Mouse (Mus musculus): ENCODE measurements around the gene Tmem145.

Tmem145 gene

DNA sequence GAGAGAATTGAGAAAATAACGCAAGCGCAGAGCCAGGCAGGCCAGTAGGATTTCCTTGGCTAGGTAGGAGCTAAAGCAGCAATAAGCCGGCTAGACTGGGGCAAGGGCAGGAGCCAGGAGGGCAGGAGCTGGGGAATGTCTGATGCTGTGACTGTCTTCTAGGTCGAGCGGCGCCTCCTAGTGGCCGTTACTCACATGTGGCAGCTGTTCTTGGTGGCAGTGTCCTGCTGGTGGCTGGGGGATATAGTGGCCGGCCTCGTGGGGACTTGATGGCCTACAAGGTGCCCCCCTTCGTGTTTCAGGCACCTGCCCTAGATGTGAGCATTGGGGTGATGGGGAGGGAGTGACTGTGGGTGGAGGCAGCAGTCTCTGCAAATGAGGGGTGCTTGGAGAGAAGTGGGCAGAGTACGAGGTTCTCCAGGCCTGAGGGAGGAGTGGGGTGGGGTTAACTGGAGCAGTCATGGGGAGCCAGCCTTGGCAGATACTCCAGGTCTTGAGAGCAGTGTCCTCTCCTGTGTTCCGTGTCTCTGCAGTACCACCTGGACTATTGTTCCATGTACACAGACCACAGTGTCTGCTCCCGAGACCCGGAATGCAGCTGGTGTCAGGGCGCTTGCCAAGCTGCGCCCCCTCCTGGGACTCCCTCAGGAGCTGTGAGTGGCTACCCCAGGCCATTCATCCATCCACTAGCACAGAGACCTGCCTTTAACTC lies 27.8 kb downstream of the Tmem145 start:
- peak; percentile 84 to 87 for DNase-seq

DNA sequence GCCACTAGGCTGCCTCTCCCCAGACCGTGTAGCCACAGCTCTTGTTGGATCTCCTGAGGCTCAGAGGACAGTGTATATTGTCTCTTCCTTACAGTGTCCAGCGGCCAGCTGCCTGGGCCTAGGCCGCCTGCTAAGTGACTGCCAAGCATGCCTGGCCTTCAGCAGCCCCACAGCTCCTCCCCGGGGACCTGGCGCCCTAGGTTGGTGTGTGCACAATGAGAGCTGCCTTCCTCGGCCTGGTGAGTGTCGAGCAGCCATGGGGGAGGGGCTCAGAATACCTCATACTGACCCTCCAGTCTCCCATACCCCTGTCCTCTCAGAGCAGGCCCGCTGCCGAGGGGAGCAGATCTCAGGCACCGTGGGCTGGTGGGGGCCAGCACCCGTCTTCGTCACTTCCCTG lies 28.6 kb downstream of the Tmem145 start:
- no peak for DNase-seq

DNA sequence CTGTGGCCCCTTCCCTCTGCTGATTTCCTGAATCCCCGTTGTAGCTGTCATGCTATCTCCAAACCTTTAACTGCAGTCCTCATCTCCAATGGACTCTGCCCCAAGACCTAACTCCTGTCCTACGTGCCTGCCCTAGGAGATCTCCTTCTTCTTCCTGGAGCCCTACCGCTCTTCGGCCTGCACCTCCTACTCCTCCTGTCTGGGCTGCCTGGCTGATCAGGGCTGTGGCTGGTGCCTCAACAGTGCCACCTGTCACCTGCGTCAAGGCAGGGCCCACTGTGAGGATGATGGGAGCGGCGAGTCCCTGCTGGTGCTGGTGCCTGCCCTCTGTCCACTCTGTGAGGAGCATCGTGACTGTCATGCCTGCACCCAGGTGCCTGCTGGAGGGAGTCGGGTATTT lies 33.4 kb downstream of the Tmem145 start:
- no peak for DNase-seq

DNA sequence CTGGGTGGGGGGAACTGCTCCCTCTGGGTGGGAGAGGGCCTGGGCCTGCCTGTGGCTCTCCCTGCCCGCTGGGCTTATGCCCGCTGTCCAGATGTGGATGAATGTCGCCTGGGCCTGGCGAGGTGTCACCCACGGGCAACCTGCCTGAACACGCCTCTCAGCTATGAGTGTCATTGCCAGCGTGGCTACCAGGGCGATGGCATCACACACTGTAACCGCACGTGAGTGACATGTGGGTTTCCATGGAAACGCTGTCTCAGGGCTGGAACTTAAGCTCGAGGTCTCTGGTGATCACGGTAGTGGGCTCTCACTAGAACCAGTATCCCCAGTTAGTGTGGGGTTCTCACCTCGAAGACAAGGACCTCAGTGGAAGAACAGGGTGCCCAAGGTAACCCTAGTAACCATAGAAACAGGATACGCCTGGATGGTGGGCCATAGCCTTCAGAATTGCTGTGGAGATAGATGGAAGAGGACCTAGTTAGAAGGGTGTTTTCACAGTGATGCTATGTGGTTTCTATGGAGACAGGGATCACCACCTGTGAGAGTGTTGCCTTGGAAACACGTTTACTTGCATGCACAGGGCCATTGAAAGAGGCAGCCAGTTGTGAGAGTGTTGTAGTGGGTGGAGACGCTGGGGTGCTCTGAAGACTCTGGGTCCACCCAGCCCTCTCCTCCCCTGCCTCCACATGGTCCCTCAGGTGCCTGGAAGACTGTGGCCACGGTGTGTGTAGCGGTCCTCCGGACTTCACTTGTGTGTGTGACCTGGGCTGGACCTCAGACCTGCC lies 35.3 kb downstream of the Tmem145 start:
- DNase-seq = no peak

DNA sequence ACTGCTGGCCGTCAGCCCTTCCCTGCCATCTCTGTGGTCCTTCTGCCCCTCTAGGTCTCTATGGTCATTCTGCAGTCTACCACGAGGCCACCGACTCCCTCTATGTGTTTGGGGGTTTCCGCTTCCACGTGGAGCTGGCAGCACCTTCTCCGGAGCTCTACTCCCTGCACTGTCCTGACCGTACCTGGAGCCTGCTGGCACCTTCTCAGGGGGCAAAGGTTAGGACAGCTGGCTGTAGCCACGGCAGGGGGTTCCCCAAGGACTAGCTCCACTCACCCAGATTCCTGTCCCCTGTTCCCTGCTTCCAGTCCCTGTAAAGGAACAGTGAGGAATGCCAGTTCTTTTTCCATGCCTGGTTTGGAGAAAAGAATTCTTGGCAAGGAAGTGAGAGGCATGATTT lies 43.0 kb downstream of the Tmem145 start:
- peak; percentile 61 to 74 for DNase-seq

DNA sequence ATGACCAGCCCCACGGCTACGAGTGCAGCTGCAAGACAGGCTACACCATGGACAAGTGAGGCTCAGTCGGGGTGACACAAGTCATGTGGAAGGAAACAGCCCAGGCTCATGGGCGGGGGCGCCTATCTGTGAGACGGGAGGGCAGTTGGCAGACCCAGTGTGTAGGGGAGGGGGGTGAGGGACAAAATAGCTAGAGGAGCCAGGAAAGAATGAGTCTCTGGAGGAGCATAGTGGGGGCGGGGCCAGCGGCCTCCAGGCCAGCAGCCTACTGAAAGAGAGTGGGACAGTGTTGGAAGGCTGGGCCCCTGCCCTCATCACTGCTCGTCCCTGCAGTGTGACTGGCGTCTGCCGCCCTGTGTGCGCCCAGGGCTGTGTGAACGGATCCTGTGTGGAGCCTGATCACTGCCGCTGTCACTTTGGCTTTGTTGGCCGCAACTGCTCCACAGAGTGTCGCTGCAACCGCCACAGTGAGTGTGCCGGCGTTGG lies 52.9 kb downstream of the Tmem145 start:
- no peak for DNase-seq

DNA sequence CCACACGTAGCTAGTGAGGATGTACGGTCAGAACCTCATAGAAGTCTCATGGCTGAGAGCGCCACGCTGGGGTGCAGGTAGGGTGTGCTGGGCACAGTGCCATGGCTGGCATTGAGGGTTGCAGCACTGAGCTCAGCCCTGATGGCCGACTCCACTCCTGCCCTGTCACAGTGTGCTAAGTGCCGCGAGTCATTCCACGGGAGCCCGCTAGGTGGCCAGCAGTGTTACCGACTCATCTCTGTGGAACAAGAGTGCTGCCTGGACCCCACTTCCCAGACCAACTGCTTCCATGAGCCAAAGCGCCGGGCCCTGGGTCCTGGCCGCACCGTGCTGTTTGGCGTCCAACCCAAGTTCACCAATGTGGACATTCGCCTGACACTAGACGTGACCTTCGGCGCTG lies 57.2 kb downstream of the Tmem145 start:
- DNase-seq = peak; percentile 30 to 51

DNA sequence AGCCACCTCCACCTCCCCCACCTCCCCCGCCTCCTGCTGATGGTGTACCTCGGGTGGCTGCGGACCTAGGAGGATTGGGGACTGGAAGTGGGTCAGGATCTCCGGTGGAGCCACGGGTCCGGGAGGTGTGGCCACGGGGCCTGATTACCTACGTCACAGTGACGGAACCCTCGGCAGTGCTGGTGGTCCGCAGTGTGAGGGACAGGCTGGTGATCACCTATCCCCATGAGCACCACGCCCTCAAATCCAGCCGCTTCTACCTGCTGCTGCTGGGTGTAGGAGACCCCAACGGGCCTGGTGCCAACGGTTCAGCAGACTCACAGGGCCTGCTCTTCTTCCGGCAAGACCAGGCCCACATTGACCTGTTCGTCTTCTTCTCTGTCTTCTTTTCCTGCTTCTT lies 57.7 kb downstream of the Tmem145 start:
- no peak for DNase-seq

All from kidney, postnatal 25 days (tissue).